Mouse (Mus musculus): ENCODE measurements around the gene Ndufv2. TPM values are rescaled to one million over a fixed set of nuclear protein-coding genes. Genes with fewer than 3 reads are reported as not detected.
A peak's percentile ranks its signal among the peaks of the same experiment; 100 is the strongest.

The Ndufv2 gene
- polyA plus RNA-seq, 1 experiment from 2014 or later = 294 TPM

DNA sequence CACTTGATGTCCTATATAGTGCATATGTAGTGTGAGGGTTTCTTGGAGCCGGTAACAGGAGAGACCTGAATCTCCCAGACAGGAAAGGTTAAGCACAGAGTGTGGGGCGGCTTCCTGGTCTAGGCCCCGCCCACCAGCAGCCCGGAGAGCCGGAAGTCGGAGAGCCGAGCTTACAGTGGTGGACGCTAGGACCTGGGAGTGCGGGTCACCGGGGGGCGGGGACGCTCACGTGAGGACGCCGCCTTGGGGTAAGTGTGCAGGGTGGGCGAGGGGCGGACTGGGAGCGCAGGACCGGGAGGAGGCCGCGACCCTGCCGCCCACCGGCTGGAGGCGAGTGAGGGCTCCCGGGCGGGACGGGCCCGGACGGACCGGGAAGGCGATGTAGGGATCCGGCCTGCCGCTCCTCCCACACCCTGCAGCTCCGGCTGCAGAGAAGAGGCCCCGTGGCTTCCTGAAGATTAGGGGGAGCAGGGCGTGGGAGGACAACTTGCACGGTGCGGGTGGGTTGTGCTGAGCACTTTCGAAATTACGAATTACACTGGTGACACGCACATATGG is 10.1 kb upstream of the Ndufv2 start, which contains the start of gene Washc1:
TSS of gene Washc1 (plus strand) at position 144 of the 558 bp plus-strand sequence.
- ATAC-seq (peak; percentile 97), DNase-seq (ENCODE audit: low read depth, low spot score) (no peak)
- no peak for TF ChIP-seq CTCF (IDR thresholded peaks at IDR 0.05)
- ChIA-PET POLR2A (interaction anchor here (0.8 kb wide), 1 partner anchor 11 kb away, joined by 3 read pairs; no protein-coding TSS in a partner anchor), CTCF (no interaction called here)
- in situ Hi-C loops (cut with MboI; ENCODE audit: low pct_unique_long_range_greater_than_20kb) = loop anchor here (25.0 kb wide), 1 partner anchor 499 kb away; the partner anchor contains the start of gene Vapa
- no peaks in the 10 kb centered on the region for H3K27me3 ChIP-seq

DNA sequence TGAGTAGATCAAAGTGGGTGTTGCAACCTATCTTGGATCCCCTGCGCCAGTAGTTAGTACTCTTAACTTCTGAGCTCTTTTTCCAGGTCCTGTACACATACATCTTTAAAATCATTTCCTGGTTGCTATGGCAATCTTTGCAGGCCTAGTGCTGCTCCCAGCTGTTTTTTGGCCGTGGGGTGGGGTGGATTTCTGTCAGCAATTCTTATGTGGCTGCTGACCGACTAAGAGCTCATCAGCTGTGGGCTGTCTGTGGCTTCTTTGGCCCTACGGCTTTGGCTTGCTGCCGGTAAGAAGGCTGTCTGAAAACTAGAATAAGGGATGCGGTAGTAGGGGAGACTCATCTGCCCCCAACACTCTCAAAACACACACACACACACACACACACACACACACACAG is 9.4 kb upstream of the Ndufv2 start:
- no peak for DNase-seq (ENCODE audit: low read depth, low spot score)
- no peaks in the 10 kb centered on the region for H3K27me3 ChIP-seq
- CTCF ChIA-PET = interaction anchor here (0.9 to 1.1 kb wide), 2 partner anchors 246 to 398 kb away, joined by 3 to 4 read pairs; no protein-coding TSS in a partner anchor
- in situ Hi-C loops (cut with MboI; ENCODE audit: low pct_unique_long_range_greater_than_20kb) = loop anchor here (25.0 kb wide), 1 partner anchor 498 kb away; the partner anchor contains the start of gene Vapa
- no peak for ATAC-seq
- POLR2A ChIA-PET = interaction anchor here (0.7 to 0.8 kb wide), 2 partner anchors 11 to 496 kb away, joined by 3 read pairs; no protein-coding TSS in a partner anchor
- no peak for TF ChIP-seq CTCF (IDR thresholded peaks at IDR 0.05)

DNA sequence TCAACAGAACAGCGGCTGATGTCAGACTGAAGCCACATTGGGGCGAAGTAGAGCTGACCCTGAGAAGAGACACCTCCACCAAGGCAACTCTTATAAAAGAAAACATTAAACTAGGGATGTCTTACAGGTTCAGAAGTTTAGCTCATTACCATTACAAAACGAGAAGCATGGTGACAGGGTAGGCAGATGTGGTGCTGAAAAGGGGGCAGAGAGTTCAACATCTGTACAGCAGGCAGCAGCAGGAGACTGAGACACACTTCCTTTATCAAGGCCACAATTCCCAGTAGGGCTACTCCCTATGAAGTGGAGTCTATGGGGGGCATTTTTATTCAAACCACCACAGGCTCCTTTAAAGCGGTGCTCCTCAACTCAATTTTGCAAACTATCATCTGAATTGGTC is 6.8 kb upstream of the Ndufv2 start:
- CTCF ChIA-PET = interaction anchor here (0.5 to 2.1 kb wide), 8 partner anchors 82 to 250 kb away, joined by 3 to 11 read pairs (median 3); no protein-coding TSS in a partner anchor
- no peak for DNase-seq (ENCODE audit: low read depth, low spot score)
- ATAC-seq = no peak
- TF ChIP-seq CTCF (IDR thresholded peaks at IDR 0.05) = no peak
- no peaks in the 10 kb centered on the region for H3K27me3 ChIP-seq
- in situ Hi-C loops (cut with MboI; ENCODE audit: low pct_unique_long_range_greater_than_20kb) = loop anchor here (5.0 to 25.0 kb wide), 3 partner anchors 156 to 496 kb away; partner anchors contain the start of genes Twsg1 and Vapa
- POLR2A ChIA-PET = interaction anchor here (1.2 kb wide), 1 partner anchor 10 kb away, joined by 3 read pairs; no protein-coding TSS in a partner anchor

DNA sequence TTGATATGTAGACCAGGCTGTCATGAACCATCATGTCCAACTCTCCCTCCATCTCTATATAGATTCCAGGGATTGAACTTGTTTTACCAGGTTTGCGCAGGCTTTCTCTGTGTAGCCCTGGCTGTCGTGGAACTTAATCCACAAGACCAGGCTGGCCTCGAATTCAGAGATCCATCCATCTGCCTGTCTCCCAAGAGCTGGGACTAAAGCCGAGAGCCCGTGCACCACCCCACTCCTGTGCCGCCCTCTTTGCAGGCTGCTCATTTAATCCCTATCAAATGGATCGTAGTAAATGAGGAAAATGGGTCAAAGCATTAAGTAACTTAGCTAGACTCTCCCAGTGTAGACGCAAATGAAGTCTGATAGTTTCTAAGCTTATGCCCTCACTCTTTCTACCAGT is 6.1 kb upstream of the Ndufv2 start:
- TF ChIP-seq CTCF (IDR thresholded peaks at IDR 0.05) = no peak
- H3K27me3 ChIP-seq = no peaks in the 10 kb centered on the region
- ATAC-seq = no peak
- in situ Hi-C loops (cut with MboI; ENCODE audit: low pct_unique_long_range_greater_than_20kb) = loop anchor here (5.0 to 25.0 kb wide), 3 partner anchors 155 to 495 kb away; partner anchors contain the start of genes Twsg1 and Vapa
- ChIA-PET POLR2A (interaction anchor here (1.2 kb wide), 1 partner anchor 11 kb away, joined by 3 read pairs; no protein-coding TSS in a partner anchor), CTCF (interaction anchor here (0.7 to 2.1 kb wide), 16 partner anchors 9 to 249 kb away, joined by 3 to 11 read pairs (median 4); no protein-coding TSS in a partner anchor)
- DNase-seq (ENCODE audit: low read depth, low spot score) = no peak

DNA sequence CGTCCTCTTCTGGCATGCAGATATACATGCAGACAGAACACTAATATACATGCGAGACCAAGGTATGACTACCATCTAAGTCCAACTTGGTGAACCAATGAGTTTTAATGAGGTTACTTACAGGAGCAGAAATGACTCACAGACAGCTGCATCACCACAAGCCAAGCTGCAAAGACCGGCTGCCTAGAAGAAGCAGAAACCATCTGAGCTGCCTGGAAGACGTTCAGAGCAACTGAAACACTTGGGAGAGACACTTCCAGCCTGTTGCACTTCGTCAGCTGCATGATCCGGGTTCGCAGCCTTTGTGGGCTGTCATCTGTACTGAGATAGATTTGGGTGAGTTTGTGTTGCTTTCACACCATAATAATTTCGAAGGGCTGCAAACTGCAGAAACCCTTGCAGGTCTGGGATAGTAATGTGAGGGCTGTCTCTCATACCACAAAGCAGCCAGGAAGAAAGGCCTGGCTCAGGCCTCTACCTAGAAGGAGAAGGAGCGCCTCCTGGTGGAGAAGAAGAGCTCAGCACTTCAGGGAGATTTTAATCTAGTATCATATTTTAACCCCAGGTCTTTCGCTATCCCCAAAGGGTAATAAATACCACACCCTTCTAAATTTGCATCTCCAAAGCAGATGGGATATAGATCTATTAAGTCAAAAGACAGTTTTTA is 5.4 kb upstream of the Ndufv2 start:
- DNase-seq (ENCODE audit: low read depth, low spot score) (no peak), ATAC-seq (peak; percentile 33)
- ChIA-PET POLR2A (no interaction called here), CTCF (interaction anchor here (0.7 to 2.1 kb wide), 15 partner anchors 10 to 249 kb away, joined by 3 to 11 read pairs (median 4); no protein-coding TSS in a partner anchor)
- H3K27me3 ChIP-seq = no peaks in the 10 kb centered on the region
- peak; percentile 87 for TF ChIP-seq CTCF (IDR thresholded peaks at IDR 0.05)
- in situ Hi-C loops (cut with MboI; ENCODE audit: low pct_unique_long_range_greater_than_20kb) = loop anchor here (5.0 to 25.0 kb wide), 3 partner anchors 154 to 494 kb away; partner anchors contain the start of genes Twsg1 and Vapa

DNA sequence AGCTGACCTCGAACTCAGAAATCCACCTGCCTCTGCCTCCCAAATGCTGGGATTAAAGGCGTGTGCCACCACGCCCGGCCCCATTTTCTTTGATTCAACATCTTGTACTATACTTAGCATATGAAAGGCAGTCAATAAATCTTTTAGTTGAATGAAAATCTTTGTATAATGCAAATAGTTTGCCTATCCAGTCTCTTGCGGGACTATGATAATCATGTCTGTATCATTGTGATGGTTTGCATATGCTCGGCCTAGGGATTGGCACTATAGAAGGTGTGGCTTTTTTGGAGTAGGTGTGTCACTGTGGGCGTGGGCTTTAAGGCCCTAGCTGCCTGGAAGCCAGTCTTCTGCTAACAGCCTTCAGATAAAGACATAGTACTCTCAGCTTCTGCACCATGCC is 2.7 kb upstream of the Ndufv2 start:
- in situ Hi-C loops (cut with MboI; ENCODE audit: low pct_unique_long_range_greater_than_20kb) = loop anchor here (25.0 kb wide), 1 partner anchor 492 kb away; the partner anchor contains the start of gene Vapa
- no peak for TF ChIP-seq CTCF (IDR thresholded peaks at IDR 0.05)
- ATAC-seq (no peak), DNase-seq (ENCODE audit: low read depth, low spot score) (no peak)
- ChIA-PET CTCF (no interaction called here), POLR2A (no interaction called here)
- H3K27me3 ChIP-seq = no peaks in the 10 kb centered on the region

DNA sequence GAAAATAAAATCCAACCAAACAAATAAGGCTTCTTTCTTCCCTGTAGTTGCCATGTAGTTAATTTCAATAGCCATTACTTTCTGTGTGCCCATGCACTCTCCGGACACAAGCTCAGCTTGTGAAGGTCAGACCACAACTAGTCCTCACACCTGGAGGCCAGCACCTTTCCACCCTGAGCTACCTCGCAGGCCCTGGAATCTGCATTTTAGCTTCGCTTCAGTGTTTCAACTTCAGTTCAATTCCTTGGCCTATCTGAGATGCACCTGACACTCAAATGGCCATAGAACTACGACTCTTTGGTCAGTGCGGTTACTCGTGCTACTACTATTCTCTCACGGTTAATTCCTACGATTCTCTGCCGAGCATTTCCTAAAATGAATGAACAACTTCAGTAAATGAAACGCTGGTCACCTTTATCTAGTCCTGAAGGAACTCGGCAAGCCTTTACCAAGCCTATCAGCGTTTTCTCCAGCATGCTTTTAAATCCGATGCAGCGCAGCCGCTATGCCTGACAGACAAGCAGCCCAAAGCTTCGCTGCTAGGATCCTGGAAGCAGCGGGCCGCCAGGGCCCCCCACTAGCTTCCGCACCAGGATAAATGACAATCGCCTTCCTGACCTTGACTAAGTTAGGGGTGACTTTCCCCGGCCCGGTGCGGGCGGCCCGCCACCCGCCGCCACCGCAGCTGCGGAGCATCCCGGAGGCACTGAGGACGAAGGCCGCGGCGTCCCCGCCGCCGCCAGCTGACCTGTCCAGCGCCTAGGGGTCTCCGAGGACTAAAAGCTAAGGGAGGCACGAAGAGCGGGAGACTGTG is 586 bp downstream of the Ndufv2 start:
- DNase-seq (ENCODE audit: low read depth, low spot score) (no peak), ATAC-seq (peak; percentile 18)
- H3K27me3 ChIP-seq = no peaks in the 10 kb centered on the region
- CTCF ChIA-PET = interaction anchor here (1.0 to 2.3 kb wide), 8 partner anchors 9 to 237 kb away, joined by 3 to 6 read pairs (median 3); no protein-coding TSS in a partner anchor
- in situ Hi-C loops (cut with MboI; ENCODE audit: low pct_unique_long_range_greater_than_20kb) = loop anchor here (25.0 kb wide), 1 partner anchor 488 kb away; the partner anchor contains the start of gene Vapa
- TF ChIP-seq CTCF (IDR thresholded peaks at IDR 0.05) = no peak
- POLR2A ChIA-PET = interaction anchor here (0.9 to 1.1 kb wide), 2 partner anchors 8 to 10 kb away, joined by 3 read pairs; partner anchors contain the start of gene Washc1

DNA sequence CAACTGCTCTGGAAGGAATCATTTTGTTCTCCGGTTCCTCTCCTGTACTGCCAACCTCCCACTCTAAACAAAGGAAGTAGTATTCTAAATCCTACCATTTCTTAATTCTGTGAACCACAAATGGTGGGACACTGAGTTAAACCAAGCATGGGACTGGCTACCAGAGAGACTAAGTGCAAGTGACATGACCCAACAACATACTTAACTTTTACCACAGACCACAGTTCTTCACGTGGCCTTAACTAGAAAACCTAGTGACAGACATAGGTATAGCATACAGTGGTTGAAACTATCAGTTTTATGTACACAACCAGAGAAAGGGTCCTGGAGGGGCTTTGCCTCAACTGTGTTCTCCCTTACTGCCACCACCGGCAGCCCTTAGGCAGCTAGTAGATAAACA is 8.7 kb downstream of the Ndufv2 start:
- TF ChIP-seq CTCF (IDR thresholded peaks at IDR 0.05) = no peak

DNA sequence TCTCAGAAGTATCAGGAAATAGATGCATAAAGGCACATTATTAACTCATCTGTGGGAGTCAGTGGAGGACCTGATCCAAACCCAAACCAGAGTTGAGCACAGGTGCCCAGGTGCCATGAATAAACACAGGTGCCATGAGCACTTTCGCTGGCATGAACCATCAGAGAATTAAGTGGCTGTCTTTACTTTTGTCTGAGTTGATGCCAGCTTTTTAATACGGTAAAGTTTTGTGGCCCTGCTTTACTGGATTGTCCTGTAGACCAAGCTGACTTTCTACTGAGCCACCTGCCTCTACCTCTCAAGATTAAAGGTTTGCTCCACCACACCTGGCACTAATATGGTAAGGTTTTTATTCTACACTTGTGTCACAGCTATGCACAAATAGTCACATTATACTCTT is 9.3 kb downstream of the Ndufv2 start:
- CTCF ChIA-PET = interaction anchor here (1.1 to 1.6 kb wide), 3 partner anchors 9 to 14 kb away, joined by 3 to 4 read pairs (median 4); partner anchors contain the start of gene Ndufv2
- ATAC-seq (no peak), DNase-seq (ENCODE audit: low read depth, low spot score) (no peak)
- no peak for TF ChIP-seq CTCF (IDR thresholded peaks at IDR 0.05)
- no peaks in the 10 kb centered on the region for H3K27me3 ChIP-seq
- POLR2A ChIA-PET = interaction anchor here (1.7 kb wide), 1 partner anchor 9 kb away, joined by 3 read pairs; the partner anchor contains the start of gene Ndufv2
- in situ Hi-C loops (cut with MboI; ENCODE audit: low pct_unique_long_range_greater_than_20kb) = no loop called here

More for the DNA sequence above, 8.7 kb downstream of the Ndufv2 start:
- ChIA-PET POLR2A (interaction anchor here (1.7 kb wide), 1 partner anchor 8 kb away, joined by 3 read pairs; the partner anchor contains the start of gene Ndufv2), CTCF (no interaction called here)
- DNase-seq (ENCODE audit: low read depth, low spot score) (no peak), ATAC-seq (no peak)
- in situ Hi-C loops (cut with MboI; ENCODE audit: low pct_unique_long_range_greater_than_20kb) = no loop called here
- no peaks in the 10 kb centered on the region for H3K27me3 ChIP-seq

Data from Patski (cell line).